Mouse (Mus musculus): ENCODE data around the gene Ppp1r14c.
"Not testable (repeated sequence)": the region's sequence is repeated elsewhere in the genome, so short reads cannot be mapped to it uniquely, and the experiment has no call there.

Ppp1r14c gene

GRCm38 (mm10) chr10:3398051-3398450 is 32.2 kb downstream of the Ppp1r14c start:
- DNase-seq (ENCODE audit: extremely low read depth, insufficient read length, low spot score): no peak

- DNase-seq (ENCODE audit: extremely low read depth, insufficient read length, low spot score): no peak
Measured at GRCm38 (mm10) chr10:3402284-3402683, 36.4 kb downstream of the Ppp1r14c start.

GRCm38 (mm10) chr10:3403416-3404137 is 37.7 kb downstream of the Ppp1r14c start:
- DNase-seq (ENCODE audit: extremely low read depth, insufficient read length, low spot score): no peak

GRCm38 (mm10) chr10:3404362-3404761 is 38.5 kb downstream of the Ppp1r14c start:
- DNase-seq (ENCODE audit: extremely low read depth, insufficient read length, low spot score): no peak

- no peak for DNase-seq (ENCODE audit: extremely low read depth, insufficient read length, low spot score)
Measured at GRCm38 (mm10) chr10:3406280-3406679, 40.4 kb downstream of the Ppp1r14c start.

GRCm38 (mm10) chr10:3408036-3408661 is 42.3 kb downstream of the Ppp1r14c start:
- DNase-seq (ENCODE audit: extremely low read depth, insufficient read length, low spot score): no peak

GRCm38 (mm10) chr10:3408699-3409098 is 42.8 kb downstream of the Ppp1r14c start:
- no peak for DNase-seq (ENCODE audit: extremely low read depth, insufficient read length, low spot score)

- no peak for DNase-seq (ENCODE audit: extremely low read depth, insufficient read length, low spot score)
Measured at GRCm38 (mm10) chr10:3411222-3411621, 45.4 kb downstream of the Ppp1r14c start.

GRCm38 (mm10) chr10:3411639-3412038 is 45.8 kb downstream of the Ppp1r14c start:
- DNase-seq (ENCODE audit: extremely low read depth, insufficient read length, low spot score): no peak

GRCm38 (mm10) chr10:3414813-3415212 is 49.0 kb downstream of the Ppp1r14c start:
- DNase-seq (ENCODE audit: extremely low read depth, insufficient read length, low spot score): no peak

GRCm38 (mm10) chr10:3416565-3416964 is 50.7 kb downstream of the Ppp1r14c start:
- no peak for DNase-seq (ENCODE audit: extremely low read depth, insufficient read length, low spot score)

- no peak for DNase-seq (ENCODE audit: extremely low read depth, insufficient read length, low spot score)
Measured at GRCm38 (mm10) chr10:3417408-3417807, 51.6 kb downstream of the Ppp1r14c start.

GRCm38 (mm10) chr10:3424016-3424415 is 58.2 kb downstream of the Ppp1r14c start:
- no peak for DNase-seq (ENCODE audit: extremely low read depth, insufficient read length, low spot score)

GRCm38 (mm10) chr10:3427689-3428399 is 62.0 kb downstream of the Ppp1r14c start:
- DNase-seq (ENCODE audit: extremely low read depth, insufficient read length, low spot score): no peak

- no peak for DNase-seq (ENCODE audit: extremely low read depth, insufficient read length, low spot score)
Measured at GRCm38 (mm10) chr10:3434848-3435474, 69.1 kb downstream of the Ppp1r14c start.

- DNase-seq (ENCODE audit: extremely low read depth, insufficient read length, low spot score): no peak
Measured at GRCm38 (mm10) chr10:3440722-3441471, 75.0 kb downstream of the Ppp1r14c start.

- DNase-seq (ENCODE audit: extremely low read depth, insufficient read length, low spot score): not testable (repeated sequence)
Measured at GRCm38 (mm10) chr10:3446748-3447147, 80.9 kb downstream of the Ppp1r14c start.

GRCm38 (mm10) chr10:3448699-3449098 is 82.8 kb downstream of the Ppp1r14c start:
- DNase-seq (ENCODE audit: extremely low read depth, insufficient read length, low spot score): no peak

GRCm38 (mm10) chr10:3451930-3452329 is 86.1 kb downstream of the Ppp1r14c start:
- DNase-seq (ENCODE audit: extremely low read depth, insufficient read length, low spot score): no peak

GRCm38 (mm10) chr10:3452822-3453475 is 87.1 kb downstream of the Ppp1r14c start:
- DNase-seq (ENCODE audit: extremely low read depth, insufficient read length, low spot score): no peak

Data from 3134 (cell line).